Mouse (Mus musculus) G1E (cell line): ENCODE data around the gene Sbds.

Source experiments
- CTCF ChIP-seq: IDR thresholded peaks from 2 replicates; pipeline ENCODE4 v1.5.1; 2012; ENCODE audit warnings: low read depth, low read length, inconsistent platforms, mixed read lengths
- GATA1 ChIP-seq: IDR thresholded peaks from 2 replicates; pipeline ENCODE4 v1.6.1; 2012; ENCODE audit warnings: borderline replicate concordance, low read length, inconsistent platforms, mixed read lengths
- POLR2AphosphoS5 ChIP-seq: IDR thresholded peaks from 2 replicates; pipeline ENCODE4 v1.6.1; 2012; ENCODE audit warnings: low read depth, low read length, inconsistent platforms; ENCODE audit not compliant: insufficient replicate concordance

- TF ChIP-seq CTCF (no peak), POLR2AphosphoS5 (no peak), GATA1 (no peak)
These were observed 51.4 kb downstream of the Sbds start for GRCm38 (mm10) chr5:130203948-130204347.
